In the genomic region with DNA sequence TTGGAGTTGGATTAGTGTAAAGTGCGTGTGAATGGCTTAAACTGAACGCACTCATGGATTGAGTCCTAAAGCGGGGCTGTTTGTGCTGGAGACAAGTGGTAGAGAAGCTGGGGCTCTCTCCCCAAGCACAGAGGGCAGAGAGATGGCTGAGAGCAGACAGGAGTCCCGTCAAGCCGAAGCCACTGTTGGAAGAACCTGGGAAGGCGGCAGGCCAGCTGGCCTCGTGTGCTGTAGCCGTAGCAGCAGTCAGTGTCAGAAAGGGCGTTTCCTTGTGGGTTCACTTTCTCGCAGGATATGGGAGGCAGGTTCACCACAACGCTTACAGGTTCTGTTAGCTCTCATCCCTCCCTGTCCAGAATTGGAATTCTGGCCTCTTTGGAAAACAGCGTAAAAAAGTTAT, we compare ENCODE assay signal across 14 mouse cellular contexts.
"Had no signal": no experiment of that assay in that cellular context is flagged by ENCODE, and none has a peak within 500 bp of the region (broad histone marks: within the 10 kb centered on the region; RNA-seq: fewer than 3 reads in every experiment).

No protein-coding gene starts in this region.

- H3K9me3 ChIP-seq: kidney, embryonic 15.5 days; limb, embryonic 12.5 days; midbrain, embryonic 12.5 days; neural tube, embryonic 13.5 days; stomach, embryonic 15.5 days had no signal

- H3K9ac ChIP-seq: kidney, embryonic 15.5 days; limb, embryonic 12.5 days; liver, embryonic 14.5 days; midbrain, embryonic 12.5 days; neural tube, embryonic 13.5 days; stomach, embryonic 15.5 days had no signal

- H3K4me2 ChIP-seq: kidney, embryonic 15.5 days; limb, embryonic 12.5 days; midbrain, embryonic 12.5 days; neural tube, embryonic 13.5 days; stomach, embryonic 15.5 days had no signal

- H3K27ac ChIP-seq: kidney, embryonic 15.5 days; limb, embryonic 12.5 days; liver, embryonic 14.5 days; midbrain, embryonic 12.5 days; neural tube, embryonic 13.5 days; stomach, embryonic 15.5 days had no signal

- H3K36me3 ChIP-seq: limb, embryonic 12.5 days; midbrain, embryonic 12.5 days; neural tube, embryonic 13.5 days; stomach, embryonic 15.5 days had no signal

- ATAC-seq: midbrain, embryonic 16.5 days had no signal

- DNase-seq: kidney, adult 11 months; kidney, postnatal 14 days; lung, adult 18-20 months; retina, postnatal 1 day; right cerebral cortex, postnatal 4 days; thymus, adult 18-20 months; thymus, postnatal 14 days had no signal

- H3K4me3 ChIP-seq: kidney, embryonic 15.5 days; limb, embryonic 12.5 days; midbrain, embryonic 12.5 days; neural tube, embryonic 13.5 days; stomach, embryonic 15.5 days had no signal
